Mouse (Mus musculus): ENCODE data around the gene Best2.
A peak's percentile ranks its signal among the peaks of the same experiment; 100 is the strongest.

Best2 gene

GRCm38 (mm10) chr8:84982499-84983011 lies 31.8 kb downstream of the Best2 start:
- DNase-seq (ENCODE audit: low read depth, low spot score) = no peak

GRCm38 (mm10) chr8:84981644-84982498 lies 32.5 kb downstream of the Best2 start:
- DNase-seq (ENCODE audit: low read depth, low spot score) = no peak

GRCm38 (mm10) chr8:84980622-84981358 lies 33.5 kb downstream of the Best2 start:
- peak; percentile 35 for DNase-seq (ENCODE audit: low read depth, low spot score)

- DNase-seq (ENCODE audit: low read depth, low spot score) = peak; percentile 95
Measured at GRCm38 (mm10) chr8:84979599-84980421, 34.5 kb downstream of the Best2 start.

- peak; percentile 93 for DNase-seq (ENCODE audit: low read depth, low spot score)
Measured at GRCm38 (mm10) chr8:84978248-84978940, 35.9 kb downstream of the Best2 start, which contains the start of gene Junb. TSS of gene Junb (minus strand) at chr8:84978718.

GRCm38 (mm10) chr8:84977435-84978247 lies 36.7 kb downstream of the Best2 start:
- DNase-seq (ENCODE audit: low read depth, low spot score) = peak; percentile 85

- DNase-seq (ENCODE audit: low read depth, low spot score) = no peak
Measured at GRCm38 (mm10) chr8:84976763-84977434, 37.4 kb downstream of the Best2 start.

- peak; percentile 97 for DNase-seq (ENCODE audit: low read depth, low spot score)
Measured at GRCm38 (mm10) chr8:84976031-84976762, 38.1 kb downstream of the Best2 start.

- peak; percentile 79 for DNase-seq (ENCODE audit: low read depth, low spot score)
Measured at GRCm38 (mm10) chr8:84975434-84975833, 38.9 kb downstream of the Best2 start.

- DNase-seq (ENCODE audit: low read depth, low spot score) = no peak
Measured at GRCm38 (mm10) chr8:84974543-84975142, 39.7 kb downstream of the Best2 start.

- DNase-seq (ENCODE audit: low read depth, low spot score) = peak; percentile 81
Measured at GRCm38 (mm10) chr8:84973803-84974542, 40.4 kb downstream of the Best2 start.

- DNase-seq (ENCODE audit: low read depth, low spot score) = no peak
Measured at GRCm38 (mm10) chr8:84973079-84973478, 41.3 kb downstream of the Best2 start.

- no peak for DNase-seq (ENCODE audit: low read depth, low spot score)
Measured at GRCm38 (mm10) chr8:84970913-84971312, 43.4 kb downstream of the Best2 start.

GRCm38 (mm10) chr8:84970135-84970790 lies 44.1 kb downstream of the Best2 start:
- peak; percentile 58 for DNase-seq (ENCODE audit: low read depth, low spot score)

- peak; percentile 87 for DNase-seq (ENCODE audit: low read depth, low spot score)
Measured at GRCm38 (mm10) chr8:84969241-84970134, 44.8 kb downstream of the Best2 start, which contains the start of the genes Gm49661, Prdx2 and Rnaseh2a. TSS of gene Gm49661 (minus strand) at chr8:84969433. TSS of gene Prdx2 (plus strand) at chr8:84969587. TSS of gene Rnaseh2a (minus strand) at chr8:84969767.

GRCm38 (mm10) chr8:84968650-84969049 lies 45.7 kb downstream of the Best2 start:
- DNase-seq (ENCODE audit: low read depth, low spot score) = no peak

Measured in ZHBTc4 (cell line).